Mouse (Mus musculus): ENCODE results near the gene Ptch1. TPM values are rescaled to one million over a fixed set of nuclear protein-coding genes. Genes with fewer than 3 reads are reported as not detected.

The Ptch1 gene
- total and polyA plus RNA-seq, 3 experiments: 6.2 to 14.9 (median 7.4) TPM

DNA sequence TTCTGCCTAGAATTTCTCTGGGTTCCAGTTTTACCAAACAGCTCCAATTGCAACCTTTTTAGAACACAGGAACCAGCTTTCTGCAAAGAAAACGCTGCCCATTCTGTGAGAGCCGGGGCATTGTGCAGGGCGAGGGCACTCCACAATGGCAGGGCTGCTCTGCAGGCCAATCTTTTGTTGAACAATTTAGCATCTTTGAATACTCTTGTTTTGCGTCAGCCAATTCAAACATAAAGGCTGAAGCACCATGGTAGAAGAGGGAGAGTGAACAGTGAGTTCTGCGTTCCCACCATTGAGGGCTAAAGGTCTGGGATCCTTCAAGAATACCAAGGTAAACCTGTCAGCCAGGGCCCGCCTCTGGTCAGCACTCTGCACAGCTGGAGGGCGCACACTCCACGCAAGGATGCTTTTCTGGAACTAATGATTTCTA lies 58.5 kb downstream of the Ptch1 start:
- no peak overlapping the region for H3K27ac ChIP-seq (ENCODE audit: insufficient read depth, low read depth)
- H3K36me3 ChIP-seq (replicated peaks in 1 of 2; ENCODE audit: control insufficient read depth in 1 of 2, insufficient read depth in 1 of 2, low read length in 1 of 2): peaks cover 82 to 98% of the 10 kb centered on the region in 2 experiments

DNA sequence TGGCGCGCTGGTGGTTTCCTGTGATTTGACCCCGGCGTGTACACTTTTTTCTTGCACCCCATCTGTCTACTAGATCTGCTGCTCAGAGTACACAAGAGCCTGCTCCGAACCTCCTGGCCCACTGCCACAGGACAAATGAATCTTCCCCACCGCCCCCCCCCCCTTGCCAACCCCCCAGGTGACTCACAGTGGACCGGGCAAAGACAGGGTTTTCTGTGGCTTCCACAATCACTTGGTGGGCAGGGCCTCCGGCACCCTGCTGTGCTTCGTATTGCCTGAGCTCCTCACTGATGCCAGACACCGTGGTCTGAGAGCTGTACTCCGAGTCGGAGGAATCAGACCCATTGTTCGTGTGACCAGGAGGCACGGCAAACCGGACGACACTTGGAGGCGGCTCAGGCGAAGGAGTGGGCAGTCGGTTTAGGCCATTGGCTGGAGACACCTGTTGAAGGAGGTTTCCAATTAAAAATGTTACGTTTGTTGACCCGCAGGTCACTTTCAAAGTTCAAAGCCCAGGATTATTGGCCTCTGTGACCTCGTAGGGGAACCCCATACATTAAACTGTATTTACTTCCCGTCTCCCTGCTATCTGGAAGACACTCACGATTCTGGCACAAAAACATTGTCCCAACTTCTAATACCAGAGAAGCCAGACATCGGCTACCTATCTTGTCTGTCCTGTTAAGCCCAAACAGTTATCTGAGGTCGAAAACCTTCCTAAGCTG lies 59.9 kb downstream of the Ptch1 start:
- no peaks in the 10 kb centered on the region for H3K9me3 ChIP-seq (replicated peaks; ENCODE audit: low read length)
- H3K36me3 ChIP-seq (replicated peaks in 1 of 2; ENCODE audit: control insufficient read depth in 1 of 2, insufficient read depth in 1 of 2, low read length in 1 of 2): peaks cover 78 to 95% of the 10 kb centered on the region in 2 experiments
- H3K4me2 ChIP-seq (ENCODE audit: insufficient read depth, low read depth, poor library complexity, severe bottlenecking): no peak overlapping the region
- dilution Hi-C loops (cut with MboI; ENCODE audit: extremely low pct_ligation_motif_present, extremely low pct_unique_long_range_greater_than_20kb, low sequenced_read_pairs): no loop called here
- H3K9ac ChIP-seq (ENCODE audit: insufficient read depth, low read depth): no peak overlapping the region
- H3K27me3 ChIP-seq (replicated peaks): no peaks in the 10 kb centered on the region
- DNase-seq (ENCODE audit: extremely low read depth): no peak
- in situ Hi-C loops (cut with MboI; ENCODE audit: low pct_ligation_motif_present, low pct_unique_long_range_greater_than_20kb, low sequenced_read_pairs): no loop called here
- TF ChIP-seq EP300 (IDR thresholded peaks at IDR 0.05; ENCODE audit: low read length) (no peak), MYC (IDR thresholded peaks at IDR 0.05; ENCODE audit: low read depth, low read length) (no peak), GABPA (IDR thresholded peaks at IDR 0.05; ENCODE audit: insufficient replicate concordance, low read depth, low read length) (no peak), HCFC1 (IDR thresholded peaks at IDR 0.05; ENCODE audit: low read depth, low read length) (no peak), JUN (IDR thresholded peaks at IDR 0.05; ENCODE audit: insufficient read depth, low read depth, low read length) (no peak), ZC3H11A (IDR thresholded peaks at IDR 0.05; ENCODE audit: low read depth, low read length) (no peak), CHD1 (IDR thresholded peaks at IDR 0.05; ENCODE audit: low read depth, low read length) (no peak), PAX5 (IDR thresholded peaks at IDR 0.05; ENCODE audit: low read length) (no peak), IRF4 (IDR thresholded peaks at IDR 0.05; ENCODE audit: low read depth, low read length) (no peak), ZNF384 (IDR thresholded peaks at IDR 0.05; ENCODE audit: low read depth, low read length) (no peak), CTCF (conservative IDR thresholded peaks at IDR 0.05 in 1 of 2, IDR thresholded peaks at IDR 0.05 in 1 of 2; ENCODE audit: low read depth in 2 of 2, low read length in 2 of 2) (no peak), POLR2AphosphoS2 (IDR thresholded peaks at IDR 0.05; ENCODE audit: low read depth, low read length) (no peak), E2F4 (IDR thresholded peaks at IDR 0.05; ENCODE audit: insufficient replicate concordance, low read depth, low read length) (no peak)
- no peaks in the 10 kb centered on the region for H3K4me1 ChIP-seq (ENCODE audit: control insufficient read depth in 1 of 2, insufficient read depth in 2 of 2)
- no peak overlapping the region for H3K4me3 ChIP-seq (replicated peaks in 1 of 3; ENCODE audit: low read depth in 2 of 3, low read length in 2 of 3, poor library complexity in 1 of 3)
- H3K79me2 ChIP-seq (replicated peaks; ENCODE audit: control insufficient read depth, extremely low read depth, insufficient read depth, poor library complexity, severe bottlenecking): no peaks in the 10 kb centered on the region
- H3K27ac ChIP-seq (ENCODE audit: insufficient read depth, low read depth): no peak overlapping the region

More for the DNA sequence above, 58.5 kb downstream of the Ptch1 start:
- H3K9ac ChIP-seq (ENCODE audit: insufficient read depth, low read depth): no peak overlapping the region
- no peaks in the 10 kb centered on the region for H3K79me2 ChIP-seq (replicated peaks; ENCODE audit: control insufficient read depth, extremely low read depth, insufficient read depth, poor library complexity, severe bottlenecking)
- no peak overlapping the region for H3K4me3 ChIP-seq (replicated peaks in 1 of 3; ENCODE audit: low read depth in 2 of 3, low read length in 2 of 3, poor library complexity in 1 of 3)
- TF ChIP-seq UBTF (IDR thresholded peaks at IDR 0.05; ENCODE audit: low read depth, low read length) (no peak), MAX (IDR thresholded peaks at IDR 0.05; ENCODE audit: low read length) (no peak), MAFK (IDR thresholded peaks at IDR 0.05; ENCODE audit: insufficient replicate concordance, low read length) (no peak), E2F4 (IDR thresholded peaks at IDR 0.05; ENCODE audit: insufficient replicate concordance, low read depth, low read length) (no peak), ZNF384 (IDR thresholded peaks at IDR 0.05; ENCODE audit: low read depth, low read length) (no peak), JUND (conservative IDR thresholded peaks at IDR 0.05; ENCODE audit: low read depth, low read length) (no peak), RCOR1 (conservative IDR thresholded peaks at IDR 0.05; ENCODE audit: low read depth, low read length) (no peak), EP300 (IDR thresholded peaks at IDR 0.05; ENCODE audit: low read length) (no peak), GABPA (IDR thresholded peaks at IDR 0.05; ENCODE audit: insufficient replicate concordance, low read depth, low read length) (no peak), IRF4 (IDR thresholded peaks at IDR 0.05; ENCODE audit: low read depth, low read length) (no peak), JUN (IDR thresholded peaks at IDR 0.05; ENCODE audit: insufficient read depth, low read depth, low read length) (no peak), CHD1 (IDR thresholded peaks at IDR 0.05; ENCODE audit: low read depth, low read length) (no peak), BHLHE40 (IDR thresholded peaks at IDR 0.05; ENCODE audit: low read depth, low read length) (no peak), MXI1 (IDR thresholded peaks at IDR 0.05; ENCODE audit: low read depth, low read length) (no peak), PAX5 (IDR thresholded peaks at IDR 0.05; ENCODE audit: low read length) (no peak)
- no peak overlapping the region for H3K4me2 ChIP-seq (ENCODE audit: insufficient read depth, low read depth, poor library complexity, severe bottlenecking)
- H3K4me1 ChIP-seq (ENCODE audit: control insufficient read depth in 1 of 2, insufficient read depth in 2 of 2): no peaks in the 10 kb centered on the region
- dilution Hi-C loops (cut with MboI; ENCODE audit: extremely low pct_ligation_motif_present, extremely low pct_unique_long_range_greater_than_20kb, low sequenced_read_pairs) (no loop called here), in situ Hi-C loops (cut with MboI; ENCODE audit: low pct_ligation_motif_present, low pct_unique_long_range_greater_than_20kb, low sequenced_read_pairs) (no loop called here)
- DNase-seq (ENCODE audit: extremely low read depth): no peak
- H3K27me3 ChIP-seq (replicated peaks): no peaks in the 10 kb centered on the region
- no peaks in the 10 kb centered on the region for H3K9me3 ChIP-seq (replicated peaks; ENCODE audit: low read length)

All from CH12.LX (cell line).